ENCODE assay signal across 8 mouse cellular contexts in genomic region chr4:120667555-120667954, GRCm38 (mm10). TPM values are rescaled to one million over a fixed set of nuclear protein-coding genes. Genes with fewer than 3 reads are reported as not detected.
DNase-seq lines count a peak whose midpoint lies in the region; ATAC-seq and TF ChIP-seq lines count a peak whose summit lies in the region.

No protein-coding gene starts in this region.

- H3K27me3 ChIP-seq in heart, embryonic 16.5 days (ENCODE audit: control insufficient read depth, insufficient read depth, low read length) = no peaks in the 10 kb centered on the region
- peaks cover 55% of the 10 kb centered on the region for H3K27me3 ChIP-seq in hindbrain, embryonic 13.5 days
- H3K27me3 ChIP-seq in midbrain, embryonic 12.5 days = peaks cover 67% of the 10 kb centered on the region

- H3K4me1 ChIP-seq in heart, embryonic 16.5 days (ENCODE audit: control insufficient read depth, insufficient read depth, low read length) = peaks cover 22% of the 10 kb centered on the region
- H3K4me1 ChIP-seq in bone marrow macrophage, adult 2 months (ENCODE audit: control insufficient read depth, insufficient read depth, low read length) = 0 out of 2 replicates have a peak, but pooled peaks cover 5% of the 10 kb centered on the region
- H3K4me1 ChIP-seq in hindbrain, embryonic 13.5 days (replicated peaks) = peaks cover 20% of the 10 kb centered on the region
- peaks cover 16% of the 10 kb centered on the region for H3K4me1 ChIP-seq in midbrain, embryonic 12.5 days

- H3K36me3 ChIP-seq in heart, embryonic 16.5 days (ENCODE audit: control insufficient read depth, insufficient read depth) = no peaks in the 10 kb centered on the region
- no peaks in the 10 kb centered on the region for H3K36me3 ChIP-seq in hindbrain, embryonic 13.5 days
- H3K36me3 ChIP-seq in midbrain, embryonic 12.5 days = no peaks in the 10 kb centered on the region

- TF ChIP-seq CTCF in bone marrow macrophage, adult 2 months (IDR thresholded peaks at IDR 0.05; ENCODE audit: low read depth, low read length) = no peak

- 17% methylated on average over 10 of the region's 10 CpGs for WGBS in heart, embryonic 16.5 days
- WGBS in hindbrain, embryonic 13.5 days = 15% methylated on average over 10 of the region's 10 CpGs
- 11% methylated on average over 10 of the region's 10 CpGs for WGBS in midbrain, embryonic 12.5 days

- DNase-seq in heart, adult 18-20 months = no peak
- no peak for DNase-seq in adrenal gland, postnatal 4 days (ENCODE audit: low spot score in 2 of 2)
- no peak for DNase-seq in frontal cortex, postnatal 14 days (ENCODE audit: low spot score in 2 of 2)
- no peak for DNase-seq in layer of hippocampus, adult 8-10 months (ENCODE audit: low spot score in 2 of 2)

- H3K9me3 ChIP-seq in heart, embryonic 16.5 days (replicated peaks; ENCODE audit: control insufficient read depth, low read length) = no peaks in the 10 kb centered on the region
- H3K9me3 ChIP-seq in hindbrain, embryonic 13.5 days = no peaks in the 10 kb centered on the region
- H3K9me3 ChIP-seq in midbrain, embryonic 12.5 days = no peaks in the 10 kb centered on the region

- peak overlapping the region; percentile 79 for H3K4me2 ChIP-seq in heart, embryonic 16.5 days (ENCODE audit: low read depth, low read length)
- peak overlapping the region; percentile 99 for H3K4me2 ChIP-seq in hindbrain, embryonic 13.5 days
- peak overlapping the region; percentile 96 for H3K4me2 ChIP-seq in midbrain, embryonic 12.5 days (replicated peaks)

- peak overlapping the region; percentile 92 for H3K27ac ChIP-seq in heart, embryonic 16.5 days (ENCODE audit: low read length)
- no peak overlapping the region for H3K27ac ChIP-seq in bone marrow macrophage, adult 2 months (ENCODE audit: insufficient read depth, low read depth, low read length)
- no peak overlapping the region for H3K27ac ChIP-seq in hindbrain, embryonic 13.5 days
- H3K27ac ChIP-seq in midbrain, embryonic 12.5 days (replicated peaks) = no peak overlapping the region

- TF ChIP-seq POLR2A in bone marrow macrophage, adult 2 months (IDR thresholded peaks at IDR 0.05; ENCODE audit: borderline replicate concordance, low read depth, low read length) = no peak

- peak overlapping the region; percentile 64 for H3K4me3 ChIP-seq in heart, embryonic 16.5 days (ENCODE audit: low read length)
- peak overlapping the region; percentile 61 for H3K4me3 ChIP-seq in bone marrow macrophage, adult 2 months (ENCODE audit: insufficient read depth, low read length)
- H3K4me3 ChIP-seq in hindbrain, embryonic 13.5 days = peak overlapping the region; percentile 55
- H3K4me3 ChIP-seq in midbrain, embryonic 12.5 days = peak overlapping the region; percentile 54

- no peak for ATAC-seq in heart, embryonic 16.5 days (replicated peaks; ENCODE audit: extremely low read depth, insufficient read depth, low FRiP score)
- no peak for ATAC-seq in hindbrain, embryonic 13.5 days (ENCODE audit: low FRiP score)
- no peak for ATAC-seq in midbrain, embryonic 12.5 days (ENCODE audit: low FRiP score, low read depth)

- H3K9ac ChIP-seq in heart, embryonic 16.5 days (ENCODE audit: low read length) = peak overlapping the region; percentile 83
- peak overlapping the region; percentile 75 for H3K9ac ChIP-seq in hindbrain, embryonic 13.5 days
- H3K9ac ChIP-seq in midbrain, embryonic 12.5 days (replicated peaks) = peak overlapping the region; percentile 54

RNA-seq across cellular contexts. Expression of gene Cited4, which starts 1.2 kb away (rescaled TPM):
- 24.0 and 25.0 TPM in 2 replicates for polyA plus RNA-seq in heart, embryonic 16.5 days (2015; fragmentation: Nextera tagmentation; extraction: Ambion mirVana)
- 10 to 100 TPM; 35.6 to 51.5 TPM for total RNA-seq in heart, adult 18-20 months (2021)
- polyA plus RNA-seq in bone marrow macrophage, adult 2 months (2012; ENCODE audit: insufficient read depth, insufficient read length, missing spikeins) = not detected in 2 replicates
- 0.61 and 0.93 TPM in 2 replicates for polyA plus RNA-seq in hindbrain, embryonic 13.5 days (2015; fragmentation: Nextera tagmentation; extraction: Ambion mirVana)
- polyA plus RNA-seq in midbrain, embryonic 12.5 days (2016; fragmentation: Nextera tagmentation; extraction: Ambion mirVana) = 5.3 and 5.4 TPM in 2 replicates
- 10 to 100 TPM in 1 of 2 experiments, 1 to 10 TPM in 1; 8.2 to 10.4 TPM for total RNA-seq in adrenal gland, postnatal 4 days (2021)
- 1 to 10 TPM; 1.5 to 3.7 (median 3.1) TPM for total RNA-seq in layer of hippocampus, adult 8-10 months (2022)
